Mouse (Mus musculus): Measurements from ENCODE around the gene Aspg.

The Aspg gene

DNA sequence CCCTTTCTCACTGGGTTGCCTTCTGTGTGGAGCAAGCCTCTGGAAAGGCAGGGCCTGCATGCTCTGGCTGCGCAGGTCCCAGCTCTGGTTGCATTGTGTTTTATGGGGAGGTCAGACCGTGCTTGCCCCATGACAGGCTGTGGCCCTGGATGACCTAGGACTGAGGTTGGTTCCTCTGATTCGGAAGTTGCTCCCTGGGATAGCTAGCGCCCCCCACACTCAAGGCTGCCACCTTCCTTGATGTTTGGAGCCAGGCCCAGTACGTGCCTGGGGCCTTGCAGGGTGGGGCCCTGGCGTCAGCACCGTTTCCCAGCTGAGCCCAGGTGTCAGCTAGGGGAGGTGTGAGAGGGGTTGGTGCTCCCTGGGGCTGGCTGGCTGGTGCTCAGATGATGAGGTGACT, 43.5 kb downstream of the Aspg start:
- DNase-seq (ENCODE audit: low spot score in 2 of 2) = no peak

DNA sequence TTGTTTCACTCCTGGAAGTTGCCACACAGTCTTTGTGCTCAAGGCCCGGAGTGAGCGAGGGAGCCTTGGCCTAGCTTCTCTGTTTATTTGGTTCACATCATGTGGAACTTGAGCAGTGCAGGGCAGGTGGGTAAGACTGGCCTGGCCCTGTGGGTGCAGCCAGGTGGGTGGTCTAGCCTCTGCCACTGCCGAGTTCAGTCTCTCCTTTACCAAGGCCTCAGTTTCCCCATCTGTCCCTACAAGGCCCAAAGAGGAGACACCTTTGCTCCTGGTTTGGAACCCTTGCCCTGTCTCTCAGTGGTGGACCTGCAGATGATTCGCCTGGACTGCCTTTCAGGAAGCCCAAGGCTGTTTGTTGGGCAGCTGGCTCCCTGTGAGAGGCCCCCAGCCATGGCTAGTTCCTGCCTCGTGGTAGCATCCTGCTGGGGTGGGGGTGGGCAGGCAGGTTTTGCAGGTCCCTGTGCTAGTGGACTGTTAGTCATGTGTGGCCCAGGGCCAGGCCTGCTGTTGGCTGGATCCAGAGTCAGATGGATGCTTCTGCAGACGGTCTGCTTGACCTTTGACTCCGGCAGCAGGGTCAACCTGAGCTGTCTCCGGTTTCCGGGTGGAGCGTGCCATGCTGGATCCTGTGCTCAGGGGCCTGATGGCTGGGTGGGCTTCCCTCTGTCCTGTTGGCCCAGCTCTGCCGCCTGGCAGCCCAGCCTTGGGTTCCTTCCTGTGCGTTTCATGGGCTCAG, 44.9 kb downstream of the Aspg start:
- DNase-seq (ENCODE audit: low spot score in 2 of 2) = no peak

DNA sequence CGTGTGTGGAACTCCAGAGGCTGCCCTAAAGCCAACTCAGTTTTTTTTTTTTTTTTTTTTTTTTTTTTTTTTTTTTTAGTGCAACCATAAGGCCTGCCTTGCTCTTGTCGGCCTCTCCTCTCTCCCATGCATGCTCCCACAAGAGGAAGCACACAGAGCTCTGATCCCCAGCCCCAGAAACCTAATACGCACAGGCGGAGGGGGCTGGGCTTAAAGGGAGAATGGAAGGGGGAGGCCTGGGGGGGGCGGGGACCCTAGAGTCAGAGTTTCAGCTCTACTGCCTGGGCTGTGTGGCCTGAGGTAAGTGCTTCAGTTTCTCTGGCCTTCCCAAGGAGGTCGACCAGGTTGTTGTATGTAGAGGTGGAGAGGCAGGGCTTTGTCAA, 45.5 kb downstream of the Aspg start:
- DNase-seq (ENCODE audit: low spot score in 2 of 2) = no peak

DNA sequence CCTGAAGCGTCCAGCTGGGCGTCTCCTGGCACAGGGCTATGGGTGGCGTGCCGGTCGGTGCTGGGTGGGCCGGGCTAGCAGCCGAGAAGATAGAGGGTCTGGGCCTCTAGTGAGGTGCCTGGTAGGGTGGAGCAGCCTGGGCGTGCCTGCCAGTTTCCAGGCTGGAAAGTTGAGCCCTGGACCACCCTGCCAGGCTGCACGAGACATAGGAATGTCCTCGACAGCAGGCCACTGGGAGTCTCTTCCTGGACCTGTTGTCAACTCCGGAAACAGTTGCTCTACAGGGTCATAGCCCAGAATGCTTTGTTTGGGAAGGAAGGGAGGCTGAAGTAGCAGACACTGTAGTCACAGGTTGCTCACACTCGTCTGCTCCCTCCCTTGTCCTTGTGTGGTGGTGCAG, 47.1 kb downstream of the Aspg start:
- DNase-seq (ENCODE audit: low spot score in 2 of 2) = no peak

DNA sequence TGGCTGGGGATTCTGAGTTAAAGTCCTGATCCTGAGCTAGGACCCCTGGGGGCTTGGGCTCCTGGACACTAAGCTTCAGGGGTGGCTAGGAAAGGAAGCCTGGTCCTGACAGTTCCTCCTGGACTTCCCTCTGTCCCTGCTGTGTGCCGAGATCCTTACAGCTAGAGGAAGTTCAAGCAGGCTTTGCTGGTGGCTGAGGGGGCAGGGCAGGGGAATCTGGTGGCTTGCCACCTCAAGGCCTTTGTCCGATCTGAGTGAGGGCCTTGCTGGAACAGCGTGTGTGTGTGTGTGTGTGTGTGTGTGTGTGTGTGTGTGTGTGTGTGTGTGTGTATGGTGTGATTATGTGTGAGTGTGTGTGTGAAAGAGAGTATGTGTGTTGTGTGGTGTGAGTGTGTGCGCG, 48.0 kb downstream of the Aspg start:
- DNase-seq (ENCODE audit: low spot score in 2 of 2) = no peak

DNA sequence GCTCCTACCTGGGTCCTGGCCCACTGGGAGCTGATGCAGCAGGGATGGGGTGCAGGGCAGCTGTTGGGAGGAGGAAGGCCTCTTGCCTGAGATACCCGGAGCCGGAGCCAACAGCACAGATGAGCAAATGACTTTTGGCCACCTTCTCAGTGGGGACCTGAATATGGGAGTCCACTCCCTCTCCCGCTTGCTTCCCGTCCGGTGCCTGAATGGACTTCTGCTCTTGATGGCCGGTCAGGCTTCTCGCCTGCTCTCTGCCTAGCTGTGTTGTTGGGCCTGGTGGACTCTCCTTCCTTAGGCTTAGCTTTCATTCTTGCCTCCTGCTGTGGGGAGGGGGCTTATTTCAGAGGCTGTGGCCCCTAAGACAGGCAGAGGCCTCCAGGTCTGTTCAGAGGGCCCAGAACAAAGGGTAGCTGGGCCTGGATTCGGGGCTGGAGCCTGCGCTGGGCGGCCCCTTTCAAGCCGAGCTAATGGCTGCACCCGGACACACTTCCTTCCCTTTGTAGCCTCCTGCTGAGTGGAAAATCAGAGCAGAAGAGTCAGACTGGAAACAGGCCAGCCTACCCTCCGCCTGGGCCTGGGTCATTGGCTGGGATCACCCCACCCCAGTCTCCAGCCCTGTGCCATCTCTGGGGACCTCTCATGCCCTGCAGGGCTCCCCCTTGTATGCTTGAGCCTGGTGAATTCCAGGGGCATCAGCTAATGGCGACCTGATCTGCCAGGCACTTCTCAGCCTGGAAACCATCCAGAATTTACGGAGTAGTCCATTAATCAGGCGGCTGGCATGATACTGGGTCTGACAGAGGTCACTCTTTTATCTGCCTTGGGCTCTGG, 49.0 kb downstream of the Aspg start:
- no peak for DNase-seq (ENCODE audit: low spot score in 2 of 2)

DNA sequence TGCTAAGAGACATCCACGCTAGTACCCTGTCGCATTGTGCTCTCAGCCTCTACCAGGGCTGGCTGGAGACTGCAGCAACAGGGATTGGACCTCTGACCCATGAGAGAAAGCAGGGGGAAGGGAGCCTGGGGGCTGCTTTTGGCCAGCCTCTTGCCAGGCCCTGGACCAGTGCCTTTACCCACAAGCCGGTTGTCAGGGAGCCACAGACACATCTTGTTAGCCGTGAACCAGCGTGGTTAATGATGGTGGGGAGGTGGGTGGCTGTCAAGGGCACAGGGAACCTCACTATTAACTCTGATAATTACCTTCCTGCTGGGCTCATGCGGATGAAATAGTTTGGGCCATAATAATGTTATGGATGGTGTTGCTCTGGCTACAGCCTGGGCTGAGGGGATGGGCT, 50.3 kb downstream of the Aspg start:
- DNase-seq (ENCODE audit: low spot score in 2 of 2) = no peak

DNA sequence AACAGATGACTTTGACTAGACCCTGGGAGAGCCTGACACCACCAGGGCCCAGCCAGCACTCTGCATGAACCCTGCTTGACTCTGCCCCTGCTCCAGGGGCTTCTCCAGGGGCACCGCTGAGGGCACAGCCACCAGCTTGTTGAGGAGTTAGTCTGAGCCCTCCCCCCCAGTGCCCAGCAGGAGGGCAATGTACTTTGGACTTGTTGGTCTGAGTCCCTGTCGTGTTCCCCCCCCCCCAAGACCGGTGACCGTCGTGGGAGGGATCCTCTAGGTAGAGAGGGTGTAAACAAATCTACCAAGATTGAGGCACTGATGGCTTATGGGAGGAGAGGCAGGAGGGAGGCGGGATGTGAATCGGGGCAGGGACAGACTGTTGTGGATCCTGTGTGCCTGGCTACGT, 51.8 kb downstream of the Aspg start:
- no peak for DNase-seq (ENCODE audit: low spot score in 2 of 2)

DNA sequence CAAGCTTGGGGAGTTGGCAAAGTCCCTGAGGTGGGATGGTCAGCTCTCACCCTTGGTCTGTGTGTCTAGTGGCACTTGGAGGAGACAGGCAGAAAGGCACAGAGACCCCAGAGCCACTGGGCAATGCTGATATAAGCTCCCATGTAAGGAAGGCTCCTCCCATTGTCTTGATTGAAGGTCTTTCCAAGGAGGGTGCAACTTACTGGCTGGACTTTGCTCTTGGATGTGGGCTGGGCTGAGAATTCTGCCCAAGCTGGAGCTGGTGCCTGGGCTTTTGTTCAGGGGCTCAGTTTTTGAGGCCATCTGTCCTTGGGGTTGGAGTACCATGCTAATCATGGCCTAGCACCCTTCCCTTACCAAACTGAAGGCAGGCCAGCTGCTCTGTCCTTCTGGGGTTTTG, 52.3 kb downstream of the Aspg start:
- DNase-seq (ENCODE audit: low spot score in 2 of 2) = no peak

DNA sequence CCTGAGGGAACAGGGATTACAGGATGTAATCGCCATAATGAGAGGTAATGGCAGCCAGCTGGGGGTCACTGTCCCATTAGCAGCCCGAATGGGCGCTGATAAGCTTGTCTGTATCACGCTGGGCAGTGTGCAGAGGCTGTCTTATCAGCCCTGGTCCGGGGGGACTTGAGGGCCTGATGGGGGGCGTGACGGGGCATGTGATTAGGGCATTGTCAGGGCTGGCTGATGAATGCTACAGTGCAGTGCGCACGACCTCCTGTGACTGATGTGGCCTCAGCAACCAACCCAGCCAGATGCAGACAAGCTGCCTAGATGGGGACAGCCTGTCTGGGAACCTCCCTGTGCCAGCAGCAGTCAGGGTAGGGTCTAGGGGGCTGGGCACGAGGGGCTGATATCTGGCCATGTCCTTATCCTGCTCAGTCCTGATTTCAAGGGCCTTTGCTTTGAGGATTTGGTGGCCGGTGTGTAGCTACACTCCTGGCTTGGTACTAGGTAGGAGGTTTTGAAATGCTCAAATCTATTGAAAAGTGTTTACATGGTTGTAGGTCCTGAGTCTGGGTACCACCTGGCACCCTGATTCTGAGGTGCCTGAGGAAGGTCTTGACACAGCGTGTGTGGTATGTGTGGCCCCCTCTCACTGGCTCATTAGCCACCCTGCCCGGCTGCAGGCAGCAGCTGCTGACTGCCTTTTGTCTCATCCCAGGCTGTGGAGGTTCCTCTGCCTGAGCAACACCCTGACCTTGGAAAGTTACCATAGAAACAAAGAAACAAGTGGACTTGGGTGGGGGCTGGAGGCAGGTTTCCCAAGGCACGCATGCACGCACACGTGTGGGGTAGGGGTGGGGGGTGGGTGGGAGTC, 57.7 kb downstream of the Aspg start:
- DNase-seq (ENCODE audit: low spot score in 2 of 2) = no peak

DNA sequence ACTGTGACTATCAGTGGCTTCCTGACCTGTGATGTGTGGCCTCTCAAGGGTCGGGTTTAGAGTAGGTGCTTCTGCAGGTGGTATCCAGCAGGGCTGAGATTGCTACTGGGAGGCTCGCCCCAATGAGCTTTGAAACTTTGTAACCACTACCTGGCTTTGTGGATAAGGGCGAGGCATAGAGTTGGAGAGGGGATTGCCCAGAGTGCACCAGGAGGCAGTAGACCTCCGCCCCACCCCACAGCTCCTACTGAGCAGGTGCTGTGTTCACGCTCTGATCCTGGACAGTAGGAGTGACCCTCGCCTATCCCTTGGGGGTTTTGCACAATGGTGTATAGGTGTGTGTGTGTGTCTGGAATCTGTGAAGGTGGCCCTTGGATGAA, 58.4 kb downstream of the Aspg start:
- DNase-seq (ENCODE audit: low spot score in 2 of 2) = no peak

DNA sequence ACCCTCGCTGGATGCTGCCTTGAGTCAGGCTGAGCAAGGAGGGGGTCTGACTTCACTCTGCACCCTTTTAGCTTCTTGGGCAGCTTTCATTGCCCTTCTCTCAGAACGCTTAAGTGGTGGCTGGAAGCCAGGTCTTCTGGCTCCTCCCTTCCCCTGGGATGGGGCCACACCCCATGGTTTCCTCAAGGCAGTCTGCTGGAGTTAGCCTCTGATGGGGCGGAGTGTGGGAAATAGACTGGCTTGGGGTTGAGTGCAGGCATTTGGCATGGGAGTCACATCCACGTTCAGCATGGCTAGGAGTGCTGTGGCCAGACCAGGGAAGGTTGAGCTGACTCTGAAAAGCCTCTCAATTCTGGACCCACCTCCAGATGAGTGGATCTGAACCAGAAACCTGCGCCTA, 62.8 kb downstream of the Aspg start:
- DNase-seq (ENCODE audit: low spot score in 2 of 2) = no peak

DNA sequence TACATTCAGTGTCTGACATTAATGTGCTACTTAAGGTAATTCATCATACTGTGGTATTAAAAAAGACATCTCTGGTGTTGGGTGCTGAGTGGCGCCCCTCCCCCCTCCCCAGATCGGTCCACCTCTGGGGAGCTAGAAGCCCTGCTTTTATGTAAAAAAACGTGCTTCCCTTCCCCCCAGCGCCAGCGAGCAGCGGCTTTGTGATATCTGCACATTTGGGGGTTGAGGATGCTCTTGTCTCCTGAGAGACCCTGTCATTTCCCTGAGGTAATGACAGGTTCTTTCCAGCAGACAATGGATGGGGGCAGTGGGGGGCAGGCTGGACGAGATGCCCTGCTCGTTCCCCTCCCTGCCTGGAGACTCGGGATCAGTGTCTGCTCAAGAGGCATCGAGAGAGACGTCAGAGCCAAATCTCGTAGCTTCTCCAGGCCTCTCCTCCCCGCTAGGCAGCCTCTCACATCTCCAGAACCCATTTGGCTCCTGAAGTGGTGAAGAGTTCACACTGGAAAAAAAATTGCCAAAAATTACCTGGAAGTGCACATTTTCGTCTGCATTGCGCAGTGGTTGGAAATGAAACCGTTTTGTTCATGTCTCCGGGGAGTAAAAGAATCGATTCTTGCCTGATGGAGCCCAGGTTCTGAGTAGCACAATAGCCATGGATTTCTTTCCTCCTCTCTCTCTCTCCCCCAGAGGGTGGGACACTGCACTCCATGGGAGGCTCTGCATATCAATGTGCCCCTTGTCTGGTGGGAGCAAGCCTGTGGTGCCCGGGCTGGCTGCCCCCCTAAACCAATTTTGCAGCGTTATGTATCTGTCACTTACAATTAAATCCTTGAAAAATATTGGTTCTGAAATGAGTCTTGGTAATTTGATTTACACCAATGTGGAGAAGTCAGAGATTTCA, 64.4 kb downstream of the Aspg start:
- no peak for DNase-seq (ENCODE audit: low spot score in 2 of 2)

DNA sequence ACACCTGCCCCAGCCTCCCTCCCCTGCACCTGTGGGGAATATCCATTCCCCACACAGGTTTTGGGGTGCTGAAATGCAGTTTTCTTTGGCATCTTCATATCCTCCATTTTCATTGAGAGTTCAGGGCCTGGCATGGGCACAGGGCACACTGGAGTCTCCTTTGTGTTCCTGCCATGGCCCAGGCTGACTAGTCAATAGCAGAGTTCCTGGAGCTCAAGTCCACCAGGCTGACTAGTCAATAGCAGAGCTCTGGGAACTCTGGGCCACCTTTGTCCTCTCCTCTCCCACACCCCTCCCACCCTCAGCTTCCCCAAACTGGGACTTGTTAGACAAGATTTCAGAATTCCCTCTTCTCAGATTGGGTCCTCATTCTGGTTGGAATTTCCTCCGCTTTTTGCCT, 65.2 kb downstream of the Aspg start:
- DNase-seq (ENCODE audit: low spot score in 2 of 2) = no peak

DNA sequence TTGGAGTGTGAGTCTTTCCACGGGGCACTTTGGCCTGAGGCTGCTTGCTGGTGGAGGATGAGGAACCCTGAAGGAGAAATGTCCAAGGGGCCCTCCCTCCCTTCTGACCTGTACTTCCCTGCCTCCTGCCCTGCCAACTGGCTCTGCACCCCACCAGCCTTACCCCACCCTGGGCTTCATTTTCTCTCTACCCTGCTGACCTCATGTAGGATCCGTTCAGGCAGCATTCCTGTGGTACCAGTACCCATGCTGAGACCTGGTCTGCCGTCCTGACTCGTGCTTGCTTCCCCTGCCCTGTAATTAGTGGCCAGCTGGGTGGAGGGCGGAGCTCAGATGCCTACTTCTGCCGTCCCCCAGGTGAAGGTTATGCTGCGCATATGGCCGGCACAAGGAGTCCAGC, 65.7 kb downstream of the Aspg start:
- DNase-seq (ENCODE audit: low spot score in 2 of 2) = no peak

Measured in spleen, postnatal 10 days (tissue).